Comparison of ENCODE assay signal across 17 mouse cellular contexts in the genomic region with DNA sequence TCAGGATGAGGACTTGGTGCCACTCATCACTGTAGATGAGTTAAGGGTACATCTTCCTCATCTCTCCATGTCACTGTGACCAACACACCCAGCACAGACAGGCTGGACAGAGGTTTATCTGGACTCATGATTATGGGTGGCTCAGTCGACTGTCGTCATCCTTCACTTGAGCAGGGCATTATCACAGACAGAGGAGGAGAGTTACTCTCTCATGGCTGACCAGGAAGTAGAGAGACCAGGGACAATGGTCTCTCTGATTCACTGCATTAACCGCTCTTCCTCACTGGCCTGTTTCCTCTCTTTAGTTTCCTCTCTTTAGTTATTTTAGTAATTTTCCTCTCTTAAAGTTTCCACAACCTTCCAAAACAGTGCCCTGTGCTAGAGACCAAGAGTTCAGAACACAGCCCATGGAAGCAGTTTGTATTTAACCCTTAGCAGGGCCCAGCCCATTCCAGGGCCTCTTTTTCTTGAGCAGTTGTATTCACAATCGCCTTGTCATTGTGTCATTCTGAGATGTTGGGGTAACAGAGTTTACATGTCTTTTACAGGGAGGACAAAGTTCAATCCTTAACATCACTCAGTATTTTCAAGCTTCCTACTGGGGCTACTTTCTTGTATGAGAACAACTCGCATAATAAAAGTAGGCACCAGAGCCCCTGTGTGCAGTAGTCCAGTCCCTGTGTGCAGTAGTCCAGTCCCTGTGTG. TPM values are rescaled to one million over a fixed set of nuclear protein-coding genes. Genes with fewer than 3 reads are reported as not detected.
"Had no signal": no experiment of that assay in that cellular context is flagged by ENCODE, and none has a peak within 500 bp of the region (broad histone marks: within the 10 kb centered on the region; RNA-seq: fewer than 3 reads in every experiment).

No protein-coding gene starts in this region.

- H3K4me3 ChIP-seq: left cerebral cortex, adult 2 months; liver, embryonic 13.5 days; neural tube, embryonic 12.5 days had no signal

- DNase-seq: kidney, adult 18-20 months; kidney, adult 9 months; kidney, postnatal 10 days; kidney, postnatal 36 days; layer of hippocampus, postnatal 36 days; liver, embryonic 13.5 days; lung, adult 2 months; midbrain, embryonic 14.5 days; retina, postnatal 1 day; right cerebral cortex, postnatal 25 days; thymus, postnatal 25 days had no signal

- H3K4me1 ChIP-seq: liver, embryonic 13.5 days had no signal

- H3K27me3 ChIP-seq: liver, embryonic 13.5 days; neural tube, embryonic 12.5 days had no signal

- H3K9ac ChIP-seq: liver, embryonic 13.5 days; neural tube, embryonic 12.5 days had no signal

- H3K27ac ChIP-seq: left cerebral cortex, adult 2 months; liver, embryonic 13.5 days; macrophage; neural tube, embryonic 12.5 days had no signal

- H3K36me3 ChIP-seq: liver, embryonic 13.5 days; neural tube, embryonic 12.5 days had no signal

- H3K9me3 ChIP-seq: liver, embryonic 13.5 days; neural tube, embryonic 12.5 days had no signal

- H3K4me2 ChIP-seq: liver, embryonic 13.5 days; midbrain, embryonic 11.5 days; neural tube, embryonic 12.5 days had no signal

RNA-seq across cellular contexts. Expression of gene Ptprg, which starts 31.7 kb away (rescaled TPM):
- total RNA-seq: megakaryocyte-erythroid progenitor cell, adult 5-6 weeks; neutrophil, adult 5-6 weeks had no signal
- polyA plus RNA-seq: macrophage had no signal
